Mouse (Mus musculus) ES-E14 (cell line): ENCODE measurements at regions not wholly inside any gene's neighbourhood (a gene's known extent, or its start where the extent isn't known, plus 50 kb on each side); places are given as distances from the start of the nearest gene placed in this dataset.

ENCODE experiments used
- DNase-seq: peaks from one replicate; pipeline ENCODE4 v3.0.0-alpha.2; 2013; ENCODE audit warnings: low read depth, low spot score
- H3K27ac ChIP-seq: 2 replicates; pipeline ENCODE4 v1.5.1; 2012; ENCODE audit warnings: low read depth, mild to moderate bottlenecking, low read length, moderate library complexity, mixed read lengths; ENCODE audit not compliant: poor library complexity, insufficient read depth, severe bottlenecking
- H3K36me3 ChIP-seq: 2 replicates; pipeline ENCODE4 v1.6.1; 2012; ENCODE audit warnings: mild to moderate bottlenecking, low read length, moderate library complexity, mixed read lengths; ENCODE audit not compliant: control insufficient read depth, poor library complexity, insufficient read depth, severe bottlenecking
- H3K4me1 ChIP-seq, 2 experiments: fragments of 150-350 bp in 1 of 2; sonication (generic) in 1 of 2; 2 replicates each; pipeline ENCODE4 v1.6.1; 2012; ENCODE audit warnings: low read length in 2 of 2, mild to moderate bottlenecking in 1 of 2, mixed read lengths in 1 of 2; ENCODE audit not compliant: control insufficient read depth in 2 of 2, insufficient read depth in 2 of 2, poor library complexity in 1 of 2
- H3K4me3 ChIP-seq, 2 experiments: fragments of 150-350 bp in 1 of 2; sonication (generic) in 1 of 2; 2 replicates each; pipeline ENCODE4 v1.5.1; 2012; ENCODE audit warnings: low read length in 2 of 2, low read depth in 1 of 2, mild to moderate bottlenecking in 1 of 2, mixed read lengths in 1 of 2; ENCODE audit not compliant: insufficient read depth in 1 of 2, poor library complexity in 1 of 2, severe bottlenecking in 1 of 2
- H3K9ac ChIP-seq: 2 replicates; pipeline ENCODE4 v1.6.1; 2012; ENCODE audit warnings: low read depth, mild to moderate bottlenecking, low read length, mixed read lengths; ENCODE audit not compliant: poor library complexity, insufficient read depth, severe bottlenecking
- H3K9me3 ChIP-seq: fragments of 150-350 bp; sonication (generic); 2 replicates; pipeline ENCODE4 v1.6.1; 2012; ENCODE audit warnings: low read depth, mild to moderate bottlenecking, low read length; ENCODE audit not compliant: control insufficient read depth, insufficient read depth
- CHD2 ChIP-seq: IDR thresholded peaks from 2 replicates; pipeline ENCODE4 v1.6.1; 2014; ENCODE audit warnings: mild to moderate bottlenecking, low read depth, low read length, inconsistent platforms
- HCFC1 ChIP-seq: IDR thresholded peaks from 2 replicates; pipeline ENCODE4 v1.6.1; 2012; ENCODE audit warnings: low read length, inconsistent platforms, borderline replicate concordance; ENCODE audit not compliant: insufficient read depth
- MAFK ChIP-seq: IDR thresholded peaks from 2 replicates; pipeline ENCODE4 v1.6.1; 2014; ENCODE audit warnings: mild to moderate bottlenecking, low read depth, low read length, inconsistent platforms; ENCODE audit not compliant: insufficient read depth
- ZC3H11A ChIP-seq: IDR thresholded peaks from 2 replicates; pipeline ENCODE4 v1.6.1; 2012; ENCODE audit warnings: low read depth, mild to moderate bottlenecking, inconsistent platforms, low read length, borderline replicate concordance
- ZNF384 ChIP-seq: IDR thresholded peaks from 2 replicates; pipeline ENCODE4 v1.6.1; 2012; ENCODE audit warnings: low read depth, low read length, inconsistent platforms
- in situ Hi-C, 2 experiments: fragments of 600-800 bp; cut with MboI; formaldehyde crosslinking; loops; one replicate each; pipeline ENCODE4 v1.15.1; 2025; ENCODE audit warnings: low sequenced_read_pairs in 2 of 2, inconsistent platforms in 1 of 2; ENCODE audit not compliant: unreplicated experiment in 2 of 2

- no peaks in the 10 kb centered on the region for H3K9me3 ChIP-seq
- TF ChIP-seq MAFK (no peak), CHD2 (no peak), ZC3H11A (no peak)
- DNase-seq, result no peak
- H3K9ac ChIP-seq, result no peak overlapping the region
- no peaks in the 10 kb centered on the region for H3K4me1 ChIP-seq
- no peaks in the 10 kb centered on the region for H3K36me3 ChIP-seq
- no peak overlapping the region for H3K4me3 ChIP-seq
- in situ Hi-C loops, result no loop called here
- H3K27ac ChIP-seq, result no peak overlapping the region
Measured at GRCm38 (mm10) chr13:51349818-51350551, 58.5 kb upstream of the S1pr3 start.

GRCm38 (mm10) chr13:51352874-51353273 is 55.6 kb upstream of the S1pr3 start:
- H3K9ac ChIP-seq, result no peak overlapping the region
- in situ Hi-C loops, result no loop called here
- no peaks in the 10 kb centered on the region for H3K9me3 ChIP-seq
- H3K4me3 ChIP-seq, result no peak overlapping the region
- no peak overlapping the region for H3K27ac ChIP-seq
- no peaks in the 10 kb centered on the region for H3K4me1 ChIP-seq
- DNase-seq, result no peak
- H3K36me3 ChIP-seq, result no peaks in the 10 kb centered on the region
- TF ChIP-seq ZNF384 (no peak), CHD2 (no peak), ZC3H11A (no peak), MAFK (no peak), HCFC1 (no peak)

- Histone ChIP-seq H3K27ac (no peak overlapping the region), H3K9ac (no peak overlapping the region), H3K36me3 (no peaks in the 10 kb centered on the region), H3K9me3 (no peaks in the 10 kb centered on the region), H3K4me3 (no peak overlapping the region), H3K4me1 (no peaks in the 10 kb centered on the region)
- in situ Hi-C loops, result no loop called here
- TF ChIP-seq ZC3H11A (no peak), CHD2 (no peak), MAFK (no peak), HCFC1 (no peak), ZNF384 (no peak)
- no peak for DNase-seq
Measured at GRCm38 (mm10) chr13:51355507-51355906, 52.9 kb upstream of the S1pr3 start.
